Mouse (Mus musculus): ENCODE results near the gene Sh3gl1. TPM values are rescaled to one million over a fixed set of nuclear protein-coding genes. Genes with fewer than 3 reads are reported as not detected.
A peak's percentile ranks its signal among the peaks of the same experiment; 100 is the strongest.

Gene Sh3gl1
- polyA plus RNA-seq, 1 experiment from 2014 or later = 96.0 TPM

DNA sequence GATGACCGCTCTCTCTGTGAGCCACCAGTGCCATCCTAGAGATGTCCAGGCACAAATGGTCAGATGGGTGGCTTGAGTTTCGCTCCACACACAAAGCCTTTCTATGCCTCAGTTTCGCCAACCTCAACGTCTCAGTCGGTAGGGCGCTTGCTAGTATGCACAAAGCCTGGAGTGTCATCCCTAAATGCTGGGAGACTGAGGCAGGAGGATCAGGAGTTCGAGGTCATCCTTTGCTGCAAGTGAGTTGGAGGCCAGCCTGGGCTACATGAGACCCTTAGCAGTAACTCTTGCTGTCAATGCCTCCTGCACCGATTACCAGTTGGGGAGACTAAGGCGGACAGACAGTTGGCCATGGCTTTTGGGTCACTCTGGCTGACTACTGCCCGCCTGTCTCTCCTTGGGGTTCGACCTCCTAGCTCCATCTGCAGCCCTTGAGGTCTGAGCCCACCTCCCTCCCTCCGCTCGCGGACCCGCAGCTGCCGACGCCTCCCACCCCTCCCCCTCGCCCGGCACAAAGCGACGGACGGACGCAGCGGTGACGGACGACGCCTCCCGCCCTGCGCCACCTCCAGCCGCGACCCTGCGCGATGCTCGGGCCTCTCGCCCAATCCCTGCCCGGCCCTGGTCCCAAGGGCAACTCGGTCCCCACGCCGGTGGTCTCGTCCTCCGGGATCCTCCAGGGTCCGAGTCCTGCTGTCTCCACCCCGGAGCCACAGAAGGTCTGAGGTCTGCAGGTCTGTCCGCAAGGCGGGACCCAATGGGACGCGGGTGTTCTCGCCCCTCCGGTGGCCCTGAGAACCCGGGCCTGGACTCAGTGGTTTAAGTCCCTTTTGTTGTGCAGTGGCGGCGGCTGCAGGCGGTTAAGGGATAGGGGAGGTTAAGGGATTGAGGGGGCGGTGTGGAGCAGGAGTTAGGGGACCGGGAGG lies 66.2 kb downstream of the Sh3gl1 start, which contains the start of gene Shd:
TSS of gene Shd (plus strand) at position 502 of the 926 bp plus-strand sequence.
- H3K27me3 ChIP-seq (replicated peaks; ENCODE audit: control insufficient read depth, insufficient read depth, low read length) = no peaks in the 10 kb centered on the region
- H3K4me2 ChIP-seq (ENCODE audit: low read length) = peak within 1 kb of the TSS; percentile 68
- H3K27ac ChIP-seq (ENCODE audit: low read depth, low read length) = peak within 1 kb of the TSS; percentile 75
- peak within 1 kb of the TSS; percentile 81 for H3K9ac ChIP-seq (ENCODE audit: low read length)
- no peaks in the 10 kb centered on the region for H3K9me3 ChIP-seq (replicated peaks; ENCODE audit: control insufficient read depth, low read length)
- peak within 1 kb of the TSS; percentile 58 for H3K4me3 ChIP-seq (ENCODE audit: low read depth, low read length)
- peaks cover 43% of the 10 kb centered on the region for H3K36me3 ChIP-seq (ENCODE audit: control insufficient read depth, insufficient read depth, low read length)
- WGBS = 7% methylated on average over 52 of the region's 55 CpGs
- H3K4me1 ChIP-seq (ENCODE audit: control insufficient read depth, insufficient read depth, low read length) = peaks cover 4% of the 10 kb centered on the region
- ATAC-seq (peak; percentile 65), DNase-seq (ENCODE audit: low spot score) (peak; percentile 58)

DNA sequence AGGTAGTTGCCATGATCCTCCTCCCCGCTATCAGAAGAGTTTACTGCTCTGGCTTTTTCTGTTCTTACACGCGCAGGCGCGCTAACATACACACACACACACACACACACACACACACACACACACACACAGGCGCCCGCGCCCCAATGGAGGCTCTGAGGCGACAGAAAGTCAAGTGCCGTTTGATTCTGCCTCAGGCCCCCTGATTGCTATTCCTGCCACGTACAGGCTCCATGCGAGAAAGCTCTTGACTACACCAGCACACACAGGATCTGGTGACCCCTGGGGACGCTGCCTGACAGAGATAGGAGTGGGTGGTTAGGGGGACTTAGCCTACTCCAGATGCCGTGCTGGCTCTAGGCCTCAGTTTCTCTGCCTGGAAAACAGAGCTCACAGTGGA lies 66.9 kb downstream of the Sh3gl1 start:
- peak overlapping the region; percentile 58; the same call in 1 of the 2 replicates for H3K4me3 ChIP-seq (ENCODE audit: low read depth, low read length)
- H3K27ac ChIP-seq (ENCODE audit: low read depth, low read length) = peak overlapping the region; percentile 75
- DNase-seq (ENCODE audit: low spot score) (peak; percentile 83), ATAC-seq (peak; percentile 40)
- peak overlapping the region; percentile 40 for H3K9ac ChIP-seq (ENCODE audit: low read length)
- H3K36me3 ChIP-seq (ENCODE audit: control insufficient read depth, insufficient read depth, low read length) = peaks cover 42% of the 10 kb centered on the region
- WGBS = 31% methylated on average over 14 of the region's 14 CpGs
- no peaks in the 10 kb centered on the region for H3K27me3 ChIP-seq (replicated peaks; ENCODE audit: control insufficient read depth, insufficient read depth, low read length)
- H3K4me1 ChIP-seq (ENCODE audit: control insufficient read depth, insufficient read depth, low read length) = peaks cover 4% of the 10 kb centered on the region
- peak overlapping the region; percentile 68 for H3K4me2 ChIP-seq (ENCODE audit: low read length)
- H3K9me3 ChIP-seq (replicated peaks; ENCODE audit: control insufficient read depth, low read length) = no peaks in the 10 kb centered on the region

DNA sequence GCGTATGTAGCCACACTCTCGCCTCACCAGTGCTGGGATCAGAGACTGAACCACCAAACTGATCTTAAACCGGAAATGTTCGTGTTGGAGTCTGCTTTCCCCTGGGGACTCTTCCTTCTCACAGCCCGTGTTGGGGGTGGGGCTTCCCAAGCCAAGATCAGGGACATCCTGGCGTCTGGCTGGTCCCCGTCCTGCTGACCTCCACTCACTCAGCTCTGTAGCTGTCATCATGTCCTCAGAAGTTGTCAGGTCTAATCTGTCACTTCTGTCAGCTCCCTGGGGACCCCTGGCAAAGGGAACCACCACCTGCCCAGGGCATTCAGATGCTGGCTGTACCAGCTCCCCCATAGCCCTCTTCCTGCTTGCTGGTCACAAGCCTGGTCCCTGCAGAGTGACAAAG lies 68.2 kb downstream of the Sh3gl1 start:
- H3K9me3 ChIP-seq (replicated peaks; ENCODE audit: control insufficient read depth, low read length) = no peaks in the 10 kb centered on the region
- WGBS = 67% methylated on average over 7 of the region's 7 CpGs
- 0 out of 2 replicates have a peak overlapping the region, but pooled peaks have one; percentile 21 for H3K9ac ChIP-seq (ENCODE audit: low read length)
- ATAC-seq (no peak), DNase-seq (ENCODE audit: low spot score) (no peak)
- H3K4me2 ChIP-seq (ENCODE audit: low read length) = no peak overlapping the region
- peaks cover 43% of the 10 kb centered on the region for H3K36me3 ChIP-seq (ENCODE audit: control insufficient read depth, insufficient read depth, low read length)
- H3K27ac ChIP-seq (ENCODE audit: low read depth, low read length) = no peak overlapping the region
- no peaks in the 10 kb centered on the region for H3K27me3 ChIP-seq (replicated peaks; ENCODE audit: control insufficient read depth, insufficient read depth, low read length)
- H3K4me1 ChIP-seq (ENCODE audit: control insufficient read depth, insufficient read depth, low read length) = peaks cover 4% of the 10 kb centered on the region
- no peak overlapping the region for H3K4me3 ChIP-seq (ENCODE audit: low read depth, low read length)

DNA sequence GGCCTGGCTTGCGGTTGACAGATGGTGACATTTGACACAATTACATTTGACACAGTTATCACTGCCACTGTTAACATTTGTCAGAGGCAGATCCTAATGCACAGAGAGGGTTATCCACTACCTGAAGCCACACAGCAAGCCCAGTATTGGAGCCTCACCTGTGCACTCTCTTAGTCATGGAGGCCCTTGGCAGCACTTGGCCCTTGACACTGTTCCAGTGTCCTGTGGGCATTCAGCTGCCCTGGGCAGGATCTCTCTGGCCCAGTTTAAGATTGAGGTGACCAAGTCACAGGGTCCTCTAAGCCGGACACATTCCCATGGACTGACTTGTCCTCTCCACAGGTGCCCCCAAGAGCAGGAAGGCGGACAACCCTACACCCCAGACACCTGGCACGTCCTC lies 69.2 kb downstream of the Sh3gl1 start:
- Histone ChIP-seq H3K9ac (ENCODE audit: low read length) (no peak overlapping the region), H3K27me3 (replicated peaks; ENCODE audit: control insufficient read depth, insufficient read depth, low read length) (no peaks in the 10 kb centered on the region), H3K27ac (ENCODE audit: low read depth, low read length) (no peak overlapping the region), H3K4me1 (ENCODE audit: control insufficient read depth, insufficient read depth, low read length) (peaks cover 4% of the 10 kb centered on the region), H3K4me3 (ENCODE audit: low read depth, low read length) (no peak overlapping the region), H3K9me3 (replicated peaks; ENCODE audit: control insufficient read depth, low read length) (no peaks in the 10 kb centered on the region), H3K4me2 (ENCODE audit: low read length) (no peak overlapping the region), H3K36me3 (ENCODE audit: control insufficient read depth, insufficient read depth, low read length) (peaks cover 41% of the 10 kb centered on the region)
- ATAC-seq (no peak), DNase-seq (ENCODE audit: low spot score) (no peak)
- WGBS = 94% methylated on average over 4 of the region's 4 CpGs

Other genes starting within 250 kb of the Sh3gl1 start
- 9.9 and 12.5 TPM in 2 replicates for gene Zfp119a, start 157.7 kb downstream of the Sh3gl1 start, polyA plus RNA-seq (2014; fragmentation: Nextera tagmentation; extraction: Ambion mirVana)
- 16.1 and 16.9 TPM in 2 replicates for gene Zfp959, start 144.5 kb downstream of the Sh3gl1 start, polyA plus RNA-seq (2014; fragmentation: Nextera tagmentation; extraction: Ambion mirVana)
- 9.8 and 10.3 TPM in 2 replicates for gene Zfp119b, start 87.1 kb downstream of the Sh3gl1 start, polyA plus RNA-seq (2014; fragmentation: Nextera tagmentation; extraction: Ambion mirVana)
- 2.6 and 3.8 TPM in 2 replicates for gene Ebi3, start 84.0 kb downstream of the Sh3gl1 start, polyA plus RNA-seq (2014; fragmentation: Nextera tagmentation; extraction: Ambion mirVana)
- gene Yju2, start 77.5 kb downstream of the Sh3gl1 start, polyA plus RNA-seq (2014; fragmentation: Nextera tagmentation; extraction: Ambion mirVana) = 25.4 and 26.1 TPM in 2 replicates
- 109 and 111 TPM in 2 replicates for gene Shd, start 66.2 kb downstream of the Sh3gl1 start, polyA plus RNA-seq (2014; fragmentation: Nextera tagmentation; extraction: Ambion mirVana)
- gene Fsd1, start 50.1 kb downstream of the Sh3gl1 start, polyA plus RNA-seq (2014; fragmentation: Nextera tagmentation; extraction: Ambion mirVana) = 106 and 121 TPM in 2 replicates
- gene Stap2, start 31.1 kb downstream of the Sh3gl1 start, polyA plus RNA-seq (2014; fragmentation: Nextera tagmentation; extraction: Ambion mirVana) = 4.7 and 5.0 TPM in 2 replicates
- gene Mpnd, start 30.9 kb downstream of the Sh3gl1 start, polyA plus RNA-seq (2014; fragmentation: Nextera tagmentation; extraction: Ambion mirVana) = 170 TPM in 2 replicates
- 6.8 and 6.9 TPM in 2 replicates for gene Chaf1a, start 3.8 kb upstream of the Sh3gl1 start, polyA plus RNA-seq (2014; fragmentation: Nextera tagmentation; extraction: Ambion mirVana)
- 68.8 and 83.7 TPM in 2 replicates for gene Ubxn6, start 38.4 kb upstream of the Sh3gl1 start, polyA plus RNA-seq (2014; fragmentation: Nextera tagmentation; extraction: Ambion mirVana)
- 81.5 and 109 TPM in 2 replicates for gene Hdgfl2, start 43.0 kb upstream of the Sh3gl1 start, polyA plus RNA-seq (2014; fragmentation: Nextera tagmentation; extraction: Ambion mirVana)
- 0.04 and 0.07 TPM in 2 replicates for gene Plin4, start 73.2 kb upstream of the Sh3gl1 start, polyA plus RNA-seq (2014; fragmentation: Nextera tagmentation; extraction: Ambion mirVana)
- 0.42 and 0.67 TPM in 2 replicates for gene Plin5, start 81.0 kb upstream of the Sh3gl1 start, polyA plus RNA-seq (2014; fragmentation: Nextera tagmentation; extraction: Ambion mirVana)
- not detected in 2 replicates for gene Lrg1, start 85.4 kb upstream of the Sh3gl1 start, polyA plus RNA-seq (2014; fragmentation: Nextera tagmentation; extraction: Ambion mirVana)
- gene Sema6b, start 103.7 kb upstream of the Sh3gl1 start, polyA plus RNA-seq (2014; fragmentation: Nextera tagmentation; extraction: Ambion mirVana) = 9.4 and 12.1 TPM in 2 replicates
- gene Tnfaip8l1, start 125.8 kb upstream of the Sh3gl1 start, polyA plus RNA-seq (2014; fragmentation: Nextera tagmentation; extraction: Ambion mirVana) = 9.7 and 10.9 TPM in 2 replicates
- 58.8 and 63.5 TPM in 2 replicates for gene Mydgf, start 147.3 kb upstream of the Sh3gl1 start, polyA plus RNA-seq (2014; fragmentation: Nextera tagmentation; extraction: Ambion mirVana)
- 18.3 and 25.9 TPM in 2 replicates for gene Dpp9, start 182.3 kb upstream of the Sh3gl1 start, polyA plus RNA-seq (2014; fragmentation: Nextera tagmentation; extraction: Ambion mirVana)
- gene Fem1a, start 220.2 kb upstream of the Sh3gl1 start, polyA plus RNA-seq (2014; fragmentation: Nextera tagmentation; extraction: Ambion mirVana) = 18.0 and 22.0 TPM in 2 replicates
- gene Ticam1, start 240.2 kb upstream of the Sh3gl1 start, polyA plus RNA-seq (2014; fragmentation: Nextera tagmentation; extraction: Ambion mirVana) = 1.5 and 2.2 TPM in 2 replicates